Comparison of ENCODE assay signal across 32 mouse cellular contexts in the genomic region with DNA sequence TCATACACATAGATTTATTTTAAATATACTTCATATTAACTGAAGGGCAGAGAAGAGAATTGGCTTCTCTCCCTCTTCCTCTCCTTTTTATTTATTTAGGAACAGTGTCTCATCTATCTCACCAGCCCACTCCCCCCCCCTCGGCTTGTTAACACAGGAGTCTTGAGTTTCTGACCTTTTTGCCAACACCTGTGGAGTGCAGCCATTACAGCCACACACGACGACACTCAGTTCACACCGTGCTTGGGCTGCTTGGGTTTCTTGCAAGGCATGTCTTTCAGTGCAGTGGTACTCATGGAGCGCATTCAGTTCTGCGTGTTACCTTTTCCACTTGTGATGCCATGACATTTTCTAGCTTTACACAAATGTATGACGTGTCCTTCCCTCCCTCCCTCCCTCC. TPM values are rescaled to one million over a fixed set of nuclear protein-coding genes. Genes with fewer than 3 reads are reported as not detected.
"Had no signal": no experiment of that assay in that cellular context is flagged by ENCODE, and none has a peak within 500 bp of the region (broad histone marks: within the 10 kb centered on the region; RNA-seq: fewer than 3 reads in every experiment).

No protein-coding gene starts in this region.

- H3K36me3 ChIP-seq: heart, embryonic 12.5 days; hindbrain, embryonic 10.5 days; hindbrain, embryonic 12.5 days; intestine, embryonic 15.5 days; limb, embryonic 10.5 days; limb, embryonic 12.5 days; liver, embryonic 13.5 days; liver, embryonic 15.5 days had no signal

- H3K27me3 ChIP-seq: heart, embryonic 12.5 days; hindbrain, embryonic 12.5 days; intestine, embryonic 15.5 days; limb, embryonic 12.5 days; liver, embryonic 13.5 days; liver, embryonic 15.5 days had no signal

- DNase-seq: gastrocnemius, adult 2 months; gastrocnemius, postnatal 10 days; gastrocnemius, postnatal 25 days; heart, adult 2 months; heart, postnatal 10 days; heart, postnatal 36 days; kidney, adult 18-20 months; kidney, adult 8-10 months; kidney, postnatal 14 days; kidney, postnatal 36 days; liver; liver, embryonic 13.5 days had no signal

- H3K4me2 ChIP-seq: heart, embryonic 12.5 days; hindbrain, embryonic 12.5 days; hindbrain, embryonic 14.5 days; intestine, embryonic 15.5 days; limb, embryonic 12.5 days; liver, embryonic 11.5 days; liver, embryonic 13.5 days; liver, embryonic 15.5 days had no signal

- H3K9me3 ChIP-seq: heart, embryonic 12.5 days; hindbrain, embryonic 10.5 days; hindbrain, embryonic 12.5 days; intestine, embryonic 15.5 days; limb, embryonic 10.5 days; limb, embryonic 12.5 days; liver, embryonic 13.5 days; liver, embryonic 15.5 days had no signal

- ATAC-seq: hindbrain, embryonic 16.5 days; intestine, embryonic 15.5 days; intestine, postnatal 0 days had no signal

- H3K27ac ChIP-seq: gastrocnemius, adult 2 months; heart, adult 2 months; hindbrain, embryonic 10.5 days; hindbrain, embryonic 12.5 days; hindbrain, embryonic 14.5 days; intestine, embryonic 15.5 days; kidney, postnatal 0 days; layer of hippocampus, adult 2 months; left cerebral cortex, adult 2 months; limb, embryonic 10.5 days; limb, embryonic 12.5 days; liver, embryonic 13.5 days; liver, embryonic 15.5 days had no signal

- H3K9ac ChIP-seq: heart, embryonic 12.5 days; hindbrain, embryonic 12.5 days; hindbrain, embryonic 14.5 days; intestine, embryonic 15.5 days; limb, embryonic 12.5 days; liver, embryonic 13.5 days; liver, embryonic 15.5 days had no signal

- H3K4me1 ChIP-seq: heart, embryonic 12.5 days; hindbrain, embryonic 10.5 days; hindbrain, embryonic 12.5 days; intestine, embryonic 15.5 days; limb, embryonic 10.5 days; limb, embryonic 12.5 days; liver, embryonic 13.5 days; liver, embryonic 15.5 days had no signal

- H3K4me3 ChIP-seq: gastrocnemius, adult 2 months; heart, adult 2 months; heart, embryonic 12.5 days; hindbrain, embryonic 10.5 days; hindbrain, embryonic 12.5 days; intestine, embryonic 15.5 days; layer of hippocampus, adult 2 months; left cerebral cortex, adult 2 months; limb, embryonic 10.5 days; limb, embryonic 12.5 days; liver, embryonic 13.5 days; liver, embryonic 15.5 days had no signal

RNA-seq across cellular contexts. Expression of a gene that starts 22.8 kb away (rescaled TPM):
- total RNA-seq: gastrocnemius, postnatal 25 days; layer of hippocampus, adult 2 months; layer of hippocampus, postnatal 10 days; layer of hippocampus, postnatal 25 days; left cerebral cortex, postnatal 36 days had no signal
- polyA plus RNA-seq: heart, embryonic 12.5 days; heart, embryonic 14.5 days; hindbrain, embryonic 10.5 days; hindbrain, embryonic 12.5 days; hindbrain, embryonic 14.5 days; hindbrain, embryonic 16.5 days; kidney, embryonic 14.5 days; kidney, postnatal 0 days; limb, embryonic 10.5 days; limb, embryonic 12.5 days; liver, embryonic 11.5 days; liver, embryonic 13.5 days had no signal

RNA-seq across cellular contexts. Expression of a gene that starts 22.8 kb away (rescaled TPM):
- total RNA-seq: gastrocnemius, adult 2 months; layer of hippocampus, adult 2 months; left cerebral cortex, adult 2 months; left cerebral cortex, postnatal 14 days; left cerebral cortex, postnatal 36 days had no signal
- polyA plus RNA-seq: heart, embryonic 14.5 days; hindbrain, embryonic 12.5 days; hindbrain, embryonic 14.5 days; kidney, embryonic 14.5 days; limb, embryonic 10.5 days had no signal

RNA-seq across cellular contexts. Expression of a gene that starts 51.8 kb away (rescaled TPM):
- total RNA-seq: layer of hippocampus, adult 2 months had no signal
